Mouse (Mus musculus) stomach, postnatal 0 days (tissue): ENCODE measurements around the gene Dstn. TPM values are rescaled to one million over a fixed set of nuclear protein-coding genes. Genes with fewer than 3 reads are reported as not detected.

ENCODE experiments used
- ATAC-seq: fragments of 200-750 bp; cut with Nextera tagmentation; 2 replicates; pipeline ENCODE4 v1.8.0; 2017; ENCODE audit not compliant: low FRiP score, low TSS enrichment
- DNase-seq: peaks from one replicate; pipeline ENCODE4 v3.0.0-alpha.2; 2016; ENCODE audit warnings: low spot score
- H3K27ac ChIP-seq: fragments of 300-500 bp; sonication (generic); replicated peaks from 2 replicates; pipeline ENCODE4 v1.5.1; 2014; ENCODE audit warnings: mild to moderate bottlenecking, control low read depth
- H3K27me3 ChIP-seq: fragments of 300-500 bp; sonication (generic); 2 replicates; pipeline ENCODE4 v1.6.1; 2014; ENCODE audit warnings: low read length; ENCODE audit not compliant: control insufficient read depth, insufficient read depth
- H3K36me3 ChIP-seq: fragments of 300-500 bp; sonication (generic); 2 replicates; pipeline ENCODE4 v1.6.1; 2014; ENCODE audit warnings: low read length, mixed read lengths; ENCODE audit not compliant: control insufficient read depth, insufficient read depth
- H3K4me1 ChIP-seq: fragments of 300-500 bp; sonication (generic); replicated peaks from 2 replicates; pipeline ENCODE4 v1.6.1; 2014; ENCODE audit warnings: antibody characterized with exemption; ENCODE audit not compliant: control insufficient read depth, insufficient read depth
- H3K4me2 ChIP-seq: fragments of 300-500 bp; sonication (generic); replicated peaks from 2 replicates; pipeline ENCODE4 v1.6.1; 2014; ENCODE audit warnings: low read depth, mild to moderate bottlenecking, control low read depth, moderate library complexity
- H3K4me3 ChIP-seq: fragments of 300-500 bp; sonication (generic); 2 replicates; pipeline ENCODE4 v1.5.1; 2014; ENCODE audit warnings: low read depth, low read length, control low read depth
- H3K9ac ChIP-seq: fragments of 300-500 bp; sonication (generic); 2 replicates; pipeline ENCODE4 v1.6.1; 2014; ENCODE audit warnings: mild to moderate bottlenecking, low read length, control low read depth, mixed read lengths
- H3K9me3 ChIP-seq: fragments of 300-500 bp; sonication (generic); 2 replicates; pipeline ENCODE4 v1.6.1; 2016; ENCODE audit warnings: low read length; ENCODE audit not compliant: control insufficient read depth
- CTCF ChIP-seq: IDR thresholded peaks from 2 replicates; pipeline ENCODE4 v1.5.1; 2016; ENCODE audit warnings: antibody characterized with exemption, low read depth, mild to moderate bottlenecking, moderate library complexity
- EP300 ChIP-seq: optimal IDR thresholded peaks from 2 replicates; pipeline ENCODE3; 2016; ENCODE audit warnings: antibody characterized with exemption
- WGBS: fragments of 180-500 bp; shearing (Covaris S2); extraction: QIAGEN DNeasy Blood & Tissue Kit; methylation state at CpG from one replicate; pipeline ENCODE4 v1.1.7; 2014; 5-methylcytosine and 5-hydroxymethylcytosine counted together
- polyA plus RNA-seq: library from polyadenylated mRNA; unstranded; fragments of >200 nt; fragmentation: Nextera tagmentation; extraction: Ambion mirVana; gene quantifications from 2 replicates; pipeline ENCODE4 v1.2.1, GENCODE M21; 2015

The Dstn gene
- polyA plus RNA-seq, 1 experiment from 2014 or later, result 971 TPM

DNA sequence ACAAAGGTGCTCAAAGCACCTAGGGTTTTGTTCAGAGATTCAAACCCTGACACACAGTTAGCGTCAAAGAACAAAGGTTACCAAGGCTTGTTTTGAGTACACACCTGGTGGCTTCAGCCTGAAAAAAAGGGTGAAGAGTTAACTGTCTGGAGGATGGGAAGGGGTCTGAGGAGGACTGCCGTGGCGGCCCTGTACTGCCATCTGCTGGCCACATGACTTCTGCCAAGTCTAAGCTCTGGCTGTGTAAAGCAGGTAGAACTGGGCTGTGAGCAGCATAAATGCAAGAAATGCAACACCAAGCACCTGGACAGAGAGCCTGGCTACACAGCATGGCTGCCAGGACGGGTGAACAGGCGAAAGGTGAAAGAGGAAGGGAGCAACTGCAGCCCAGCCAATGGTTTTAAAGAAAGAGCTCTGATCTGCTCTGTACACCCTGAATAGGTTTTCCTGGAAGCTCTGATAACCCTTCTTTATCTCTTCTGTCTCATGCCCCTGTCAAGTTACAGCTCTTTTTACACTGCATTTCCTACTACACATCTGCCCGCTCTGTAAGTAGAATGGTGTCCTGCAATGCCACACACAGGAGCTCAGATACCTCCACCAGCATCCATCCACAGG is 65.8 kb downstream of the Dstn start:
- no peak overlapping the region for H3K27ac ChIP-seq
- TF ChIP-seq EP300 (no peak), CTCF (peak; percentile 85)
- H3K9ac ChIP-seq, result no peak overlapping the region
- H3K9me3 ChIP-seq, result no peaks in the 10 kb centered on the region
- no peak overlapping the region for H3K4me3 ChIP-seq
- no peaks in the 10 kb centered on the region for H3K4me1 ChIP-seq
- peaks cover 6% of the 10 kb centered on the region; the same call in 1 of the 2 replicates for H3K36me3 ChIP-seq
- H3K4me2 ChIP-seq, result no peak overlapping the region
- no peaks in the 10 kb centered on the region for H3K27me3 ChIP-seq
- 31% methylated on average over 6 of the region's 6 CpGs for WGBS
- ATAC-seq, result peak; percentile 74
- DNase-seq, result peak; percentile 69

DNA sequence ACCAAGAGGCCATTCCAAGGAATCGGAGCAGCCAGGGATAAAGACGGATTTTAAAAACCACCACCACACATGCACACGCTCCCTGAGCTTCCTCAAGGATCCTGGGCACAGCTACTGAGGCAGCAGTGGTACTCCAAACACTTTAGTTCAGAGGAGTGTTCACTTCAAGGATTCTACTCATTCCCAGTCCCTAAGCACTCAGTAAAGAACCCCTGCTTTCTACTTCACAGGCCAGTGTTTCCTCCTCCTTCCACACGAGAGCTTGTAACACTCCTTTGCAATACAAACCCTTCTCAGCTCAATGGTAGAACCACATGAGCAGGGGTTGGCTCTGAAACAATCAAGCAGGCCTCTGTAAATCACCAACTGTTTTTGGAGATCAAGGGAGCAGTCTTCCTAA is 67.0 kb downstream of the Dstn start:
- Histone ChIP-seq H3K36me3 (peaks cover 6% of the 10 kb centered on the region; the same call in 1 of the 2 replicates), H3K9ac (no peak overlapping the region)
- TF ChIP-seq CTCF (no peak), EP300 (no peak)

DNA sequence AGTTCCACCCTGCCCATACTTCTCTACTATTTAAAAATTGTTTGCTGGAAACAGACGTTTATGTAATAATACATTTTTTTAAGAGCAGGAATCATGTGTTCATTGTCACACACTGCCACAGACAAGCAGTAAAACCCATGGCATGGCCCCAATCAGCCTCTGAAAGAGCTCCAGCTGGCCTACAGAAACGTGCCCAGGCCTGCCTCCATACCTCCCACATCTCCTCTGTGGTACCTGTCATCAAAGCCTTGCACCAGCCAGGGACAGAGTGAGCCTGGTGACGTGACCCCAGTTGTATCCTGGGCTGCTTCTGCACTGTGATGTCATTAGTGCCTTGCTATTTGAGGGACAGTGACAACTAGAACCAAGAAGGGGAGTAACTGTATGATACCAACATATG is 67.8 kb downstream of the Dstn start:
- TF ChIP-seq EP300 (no peak), CTCF (no peak)
- no peak overlapping the region for H3K4me2 ChIP-seq
- H3K9ac ChIP-seq, result no peak overlapping the region
- DNase-seq (no peak), ATAC-seq (no peak)
- WGBS, result 42% methylated on average over 3 of the region's 3 CpGs
- no peaks in the 10 kb centered on the region for H3K9me3 ChIP-seq
- H3K4me3 ChIP-seq, result no peak overlapping the region
- no peaks in the 10 kb centered on the region for H3K4me1 ChIP-seq
- peaks cover 6% of the 10 kb centered on the region; the same call in 1 of the 2 replicates for H3K36me3 ChIP-seq
- no peaks in the 10 kb centered on the region for H3K27me3 ChIP-seq
- H3K27ac ChIP-seq, result no peak overlapping the region

More for the DNA sequence above, 67.0 kb downstream of the Dstn start:
- H3K4me1 ChIP-seq, result no peaks in the 10 kb centered on the region
- DNase-seq, result no peak
- WGBS, result 78% methylated on average over 4 of the region's 4 CpGs
- H3K4me3 ChIP-seq, result no peak overlapping the region
- H3K27me3 ChIP-seq, result no peaks in the 10 kb centered on the region
- H3K9me3 ChIP-seq, result no peaks in the 10 kb centered on the region
- no peak for ATAC-seq
- H3K4me2 ChIP-seq, result no peak overlapping the region
- no peak overlapping the region for H3K27ac ChIP-seq

DNA sequence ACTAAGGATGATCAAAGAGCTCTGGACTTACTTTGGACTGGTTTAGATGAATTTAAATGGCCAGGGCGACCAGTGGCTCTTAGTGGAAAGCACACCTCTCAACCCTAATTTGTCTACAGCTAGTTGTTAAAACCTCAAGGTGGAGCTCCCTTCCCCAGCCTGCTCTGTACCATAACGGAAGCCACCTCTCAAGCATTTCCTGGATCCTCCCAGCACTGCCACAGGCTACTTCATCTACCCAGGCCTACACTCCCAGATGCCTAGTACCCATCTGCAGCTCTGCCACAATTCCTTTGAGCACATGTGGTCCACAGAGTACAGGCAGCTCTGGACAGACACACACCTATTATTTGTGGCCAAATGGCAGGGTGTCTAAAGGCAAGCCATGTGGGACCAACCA is 68.4 kb downstream of the Dstn start:
- H3K4me2 ChIP-seq, result no peak overlapping the region
- DNase-seq (no peak), ATAC-seq (no peak)
- H3K27ac ChIP-seq, result no peak overlapping the region
- H3K4me3 ChIP-seq, result no peak overlapping the region
- no peaks in the 10 kb centered on the region for H3K27me3 ChIP-seq
- TF ChIP-seq EP300, result no peak
- TF ChIP-seq CTCF, result peak; percentile 24; the same call in 1 of the 2 replicates
- no peaks in the 10 kb centered on the region for H3K4me1 ChIP-seq
- peaks cover 6% of the 10 kb centered on the region; the same call in 1 of the 2 replicates for H3K36me3 ChIP-seq
- WGBS, result 56% methylated on average over 2 of the region's 2 CpGs
- no peak overlapping the region for H3K9ac ChIP-seq
- H3K9me3 ChIP-seq, result no peaks in the 10 kb centered on the region

DNA sequence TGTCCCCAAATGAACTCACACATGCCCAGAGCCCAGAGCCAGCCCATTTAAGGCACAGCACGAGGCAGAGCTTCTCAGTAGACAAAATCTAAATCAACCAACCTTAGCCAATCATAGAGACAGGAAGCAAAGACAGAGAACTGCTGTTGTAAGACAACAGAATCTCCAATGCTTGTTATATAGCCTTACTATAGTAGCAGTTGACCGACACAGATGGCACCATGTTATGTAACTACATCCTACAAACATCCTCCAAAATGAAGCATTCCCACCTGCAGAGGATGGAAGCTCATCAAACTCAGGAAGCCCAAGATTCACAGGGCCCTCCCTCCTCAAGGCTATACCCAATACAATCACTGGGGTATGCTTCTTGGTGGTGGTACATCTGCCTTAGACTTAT is 72.4 kb downstream of the Dstn start:
- ATAC-seq (no peak), DNase-seq (no peak)
- no peak overlapping the region for H3K9ac ChIP-seq
- 74% methylated on average over 2 of the region's 2 CpGs for WGBS
- H3K36me3 ChIP-seq, result peaks cover 6% of the 10 kb centered on the region; the same call in 1 of the 2 replicates
- peaks cover 2% of the 10 kb centered on the region; the same call in 1 of the 2 replicates for H3K4me1 ChIP-seq
- no peak for TF ChIP-seq CTCF
- TF ChIP-seq EP300, result no peak
- no peaks in the 10 kb centered on the region for H3K9me3 ChIP-seq
- no peak overlapping the region for H3K4me2 ChIP-seq
- no peaks in the 10 kb centered on the region for H3K27me3 ChIP-seq
- no peak overlapping the region for H3K4me3 ChIP-seq
- no peak overlapping the region for H3K27ac ChIP-seq

DNA sequence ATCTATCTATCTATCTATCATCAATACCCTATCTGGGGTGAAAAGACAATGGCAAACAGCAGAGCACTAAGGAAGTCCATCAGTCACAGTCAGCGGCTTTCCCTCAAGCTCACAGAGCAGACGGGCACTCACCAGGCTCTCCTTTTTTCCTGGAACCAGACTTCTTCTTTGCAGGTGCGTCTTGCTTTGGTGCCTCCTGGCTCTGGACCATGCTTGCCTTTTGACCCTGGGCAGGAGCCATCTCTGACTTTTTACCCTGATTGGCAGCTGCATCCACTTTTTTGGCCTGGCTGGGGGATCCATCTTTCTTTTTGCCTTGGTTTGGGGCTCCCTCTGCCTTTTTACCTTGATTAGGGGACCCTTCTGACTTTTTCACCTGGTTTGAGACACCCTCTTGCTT is 72.9 kb downstream of the Dstn start:
- Histone ChIP-seq H3K27me3 (no peaks in the 10 kb centered on the region), H3K4me1 (peaks cover 2% of the 10 kb centered on the region; the same call in 1 of the 2 replicates), H3K9me3 (no peaks in the 10 kb centered on the region), H3K27ac (no peak overlapping the region), H3K4me3 (no peak overlapping the region), H3K36me3 (peaks cover 5% of the 10 kb centered on the region; the same call in 1 of the 2 replicates), H3K9ac (no peak overlapping the region), H3K4me2 (no peak overlapping the region)
- WGBS, result 77% methylated on average over 3 of the region's 3 CpGs
- no peak for TF ChIP-seq CTCF
- no peak for TF ChIP-seq EP300
- DNase-seq, result no peak
- ATAC-seq, result no peak
